Mouse (Mus musculus): Measurements from ENCODE around the gene Gm6583.

Gene Gm6583

DNA sequence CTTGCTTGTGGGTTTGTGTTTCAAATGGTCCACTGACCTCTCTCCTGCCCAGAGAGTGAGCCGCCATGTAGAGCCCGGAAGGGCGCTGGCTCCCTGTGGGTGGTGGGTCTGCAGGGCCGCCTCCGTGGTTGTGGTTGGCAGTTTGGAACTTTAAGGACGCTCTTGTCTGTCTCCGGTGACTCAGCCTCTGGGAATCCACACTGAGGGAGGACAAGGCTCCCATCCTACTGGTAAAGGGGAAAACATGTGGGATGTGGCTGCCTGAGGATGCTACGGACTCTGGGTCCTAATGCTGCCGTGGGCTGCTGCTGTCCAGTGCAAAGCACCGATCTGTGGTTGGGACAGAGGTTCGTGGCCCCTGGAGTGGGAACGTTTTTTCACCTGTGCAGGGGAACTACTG lies 12.1 kb upstream of the Gm6583 start:
- no peak for DNase-seq (ENCODE audit: low spot score in 2 of 2)

DNA sequence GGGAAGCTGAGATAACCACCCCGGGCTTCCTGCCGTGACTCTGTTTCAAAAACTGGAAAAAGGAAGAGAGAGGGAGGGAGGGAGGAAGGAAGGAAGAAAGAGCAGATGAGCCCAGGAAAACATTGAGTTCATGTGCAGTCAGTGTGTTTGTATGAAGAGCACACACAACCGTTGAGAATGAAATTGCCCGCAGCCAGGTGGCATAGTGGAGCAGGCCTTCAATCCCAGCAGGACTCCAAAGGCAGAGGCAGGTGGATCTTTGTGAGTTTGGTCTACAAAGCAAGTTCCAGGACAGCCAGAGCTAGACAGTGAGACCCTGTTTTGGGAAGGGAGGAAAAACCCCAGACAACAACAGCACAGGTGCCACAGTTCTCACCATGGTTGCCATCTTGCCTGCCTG lies 11.5 kb upstream of the Gm6583 start:
- DNase-seq (ENCODE audit: low spot score in 2 of 2) = no peak

DNA sequence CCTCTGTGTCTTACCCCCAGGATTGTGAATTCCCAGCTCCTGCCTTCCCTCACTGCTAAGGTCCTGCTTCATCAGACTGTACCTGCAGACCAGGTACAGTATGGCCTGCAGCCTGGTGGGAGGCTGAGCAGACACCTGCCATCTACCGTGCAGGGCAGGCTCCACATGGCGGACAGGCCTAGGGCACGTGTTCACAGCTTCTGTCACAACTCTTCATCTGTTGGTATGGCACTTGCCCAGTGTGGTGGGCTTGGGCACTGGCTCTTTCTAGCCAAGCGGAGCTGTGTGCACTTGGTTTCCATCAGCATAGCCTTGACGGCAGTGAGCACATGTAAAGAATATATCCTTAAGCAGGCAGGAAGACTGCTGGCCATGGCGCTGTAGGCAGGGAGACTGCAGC lies 11.0 kb upstream of the Gm6583 start:
- DNase-seq (ENCODE audit: low spot score in 2 of 2) = no peak

DNA sequence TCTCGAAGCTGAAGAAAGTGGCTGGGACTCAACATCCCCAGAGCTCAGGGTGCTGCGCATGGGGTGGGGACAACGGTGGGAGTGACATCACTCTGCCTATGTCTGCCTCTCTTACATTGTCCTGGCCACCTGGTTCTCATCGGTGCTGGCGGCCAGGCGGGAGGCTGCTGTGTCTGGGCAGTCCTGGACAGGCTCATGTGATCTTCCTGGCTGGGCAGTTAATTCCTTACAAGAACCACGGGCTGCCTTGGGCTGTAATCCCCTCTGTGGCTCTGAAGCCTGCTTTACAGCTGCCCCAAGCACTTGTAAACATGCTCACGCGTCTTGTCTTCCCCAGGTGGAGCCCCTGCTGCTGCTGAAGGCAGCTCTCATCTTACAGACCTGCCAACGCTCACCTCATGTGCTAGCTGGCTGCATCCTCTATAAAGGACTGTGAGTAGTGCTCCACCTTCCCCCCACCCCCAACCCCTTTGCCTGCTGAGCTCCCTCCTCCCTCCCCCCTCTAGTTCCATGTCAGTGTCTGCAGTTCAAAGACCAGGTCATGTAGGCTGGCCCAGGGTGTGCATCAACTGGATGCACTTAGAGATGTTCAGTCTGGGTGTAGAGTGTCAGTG lies 8.5 kb upstream of the Gm6583 start:
- no peak for DNase-seq (ENCODE audit: low spot score in 2 of 2)

DNA sequence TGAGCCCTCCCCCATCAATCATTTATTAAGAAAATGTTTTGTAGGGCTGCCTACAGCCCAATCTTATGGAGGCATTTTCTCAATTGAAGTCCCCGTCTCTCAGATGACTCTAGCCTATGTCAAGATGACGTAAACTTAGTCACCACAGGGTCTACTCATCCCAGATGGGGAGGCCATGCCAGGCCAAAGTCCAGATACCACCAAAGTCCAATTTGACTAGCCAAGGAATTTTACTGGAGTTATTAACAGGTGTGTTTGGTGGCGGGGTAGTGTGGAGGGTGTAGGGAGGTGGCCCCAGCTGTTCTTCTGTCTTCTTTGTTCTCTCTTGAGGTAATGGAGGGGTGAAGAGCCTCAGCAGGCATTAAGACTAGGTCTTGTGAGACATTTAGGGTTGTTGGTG lies 4.2 kb upstream of the Gm6583 start:
- DNase-seq (ENCODE audit: low spot score in 2 of 2) = no peak

DNA sequence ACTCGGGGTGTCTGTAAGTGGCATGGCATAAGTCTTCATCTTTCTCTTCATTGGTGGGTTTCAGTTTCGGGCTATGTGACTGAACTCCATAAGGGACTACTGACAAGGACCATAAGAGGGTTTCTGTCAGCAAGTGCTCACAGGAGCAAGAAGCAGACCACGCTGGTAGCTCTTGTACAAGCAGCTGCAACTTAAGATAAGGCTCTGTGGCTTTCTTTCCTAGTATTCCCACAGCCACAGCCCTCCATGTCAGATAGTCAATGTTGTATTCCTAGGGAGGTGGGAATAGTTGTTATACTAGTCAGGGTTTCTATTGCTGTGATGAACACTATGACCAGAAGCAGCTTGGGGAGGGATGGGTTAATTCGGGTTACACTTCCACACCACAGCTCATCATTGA lies 3.7 kb upstream of the Gm6583 start:
- no peak for DNase-seq (ENCODE audit: low spot score in 2 of 2)

DNA sequence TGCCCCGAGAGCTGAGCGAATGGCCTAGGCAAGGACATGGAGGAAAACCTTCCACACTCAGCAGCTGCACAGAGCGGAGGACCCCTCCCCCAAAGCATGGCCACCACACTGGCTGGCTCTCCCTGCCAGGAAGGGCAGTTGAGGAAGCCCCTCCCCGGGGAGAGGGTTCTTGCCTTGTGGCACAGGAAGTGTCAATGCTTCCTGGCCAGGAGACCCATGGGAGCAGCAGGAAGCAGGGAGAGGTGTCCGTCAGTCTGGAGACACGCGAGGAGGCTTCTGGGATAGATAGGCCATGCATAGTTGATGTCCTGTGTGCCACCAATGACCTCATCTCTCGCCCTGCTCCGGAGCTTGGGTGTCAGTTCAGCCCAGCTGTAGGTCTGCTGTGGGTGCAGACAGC lies 489 bp upstream of the Gm6583 start:
- no peak for DNase-seq (ENCODE audit: low spot score in 2 of 2)

DNA sequence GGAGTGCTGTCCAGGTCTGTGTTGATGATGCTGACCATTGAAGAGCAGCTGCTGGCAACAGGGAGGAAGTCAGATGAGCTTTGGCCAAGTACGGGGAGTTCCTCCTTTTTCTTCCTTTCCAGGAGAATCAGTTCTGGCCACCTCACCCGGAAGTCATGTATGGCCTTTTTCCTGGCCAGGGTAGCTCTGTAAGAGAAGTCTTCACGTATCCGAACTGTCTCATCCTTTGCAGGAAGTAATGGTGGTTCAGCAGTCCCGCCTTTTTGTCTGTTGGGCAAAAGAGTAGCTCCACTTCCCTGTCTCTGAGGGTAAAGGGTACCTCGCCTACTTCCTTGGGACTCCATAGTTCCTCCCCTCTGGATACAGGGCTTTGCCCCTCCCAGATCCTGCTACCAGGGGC lies 340 bp downstream of the Gm6583 start:
- DNase-seq (ENCODE audit: low spot score in 2 of 2) = no peak

DNA sequence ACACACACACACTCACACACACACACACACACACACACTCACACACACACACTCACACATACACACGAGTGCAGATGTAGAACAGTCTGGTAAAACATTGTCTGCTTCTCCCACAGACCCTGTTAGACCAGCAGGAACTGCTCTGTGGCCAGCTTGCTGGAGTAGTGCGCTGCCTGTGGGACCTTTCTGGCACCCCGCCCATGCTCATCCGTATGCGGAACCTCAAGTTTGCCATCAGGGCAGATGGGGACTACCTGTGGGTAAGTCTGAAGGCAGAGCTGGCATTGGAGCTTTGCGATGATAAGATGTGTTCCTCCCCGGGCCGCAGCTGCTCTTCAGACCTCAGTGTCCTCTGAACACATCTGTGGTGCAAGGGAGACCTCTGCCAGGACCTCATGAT lies 6.7 kb downstream of the Gm6583 start:
- no peak for DNase-seq (ENCODE audit: low spot score in 2 of 2)

DNA sequence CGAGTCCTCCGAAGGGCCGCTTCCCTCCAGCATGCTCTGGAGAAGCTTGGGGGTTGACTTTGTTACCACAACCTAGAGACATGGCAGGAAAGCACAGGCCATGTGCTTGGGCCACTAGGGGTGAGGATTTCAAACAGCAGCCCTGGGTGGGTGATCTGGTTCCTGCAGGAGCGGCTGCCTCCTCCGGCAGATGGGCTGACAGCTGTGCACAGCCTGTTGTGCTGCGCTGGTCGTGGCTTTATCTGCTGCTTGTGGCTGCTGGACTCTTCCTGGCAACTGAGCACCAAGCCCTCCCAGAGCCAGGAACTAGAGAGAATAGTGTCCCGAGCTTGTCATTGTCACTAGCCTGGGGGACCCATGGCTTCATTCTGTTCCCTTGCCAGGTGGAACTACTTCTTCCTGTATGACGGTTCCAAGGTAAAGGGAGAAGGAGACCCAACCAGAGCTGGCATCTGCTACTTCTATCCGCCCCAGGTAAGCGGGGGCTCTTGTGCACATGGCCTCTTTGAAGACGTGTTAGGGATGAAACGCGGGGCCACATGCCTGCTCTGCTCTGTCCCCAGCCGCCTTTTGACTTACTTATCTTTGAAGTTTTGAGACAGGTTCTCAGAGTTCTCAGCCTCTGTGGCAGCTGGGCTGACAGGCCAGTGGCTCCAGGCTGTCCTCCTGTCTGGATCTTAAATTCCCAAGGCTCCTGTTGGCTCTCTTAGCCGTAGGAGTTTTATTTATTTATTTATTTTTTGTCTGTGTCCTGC lies 9.4 kb downstream of the Gm6583 start:
- no peak for DNase-seq (ENCODE audit: low spot score in 2 of 2)

DNA sequence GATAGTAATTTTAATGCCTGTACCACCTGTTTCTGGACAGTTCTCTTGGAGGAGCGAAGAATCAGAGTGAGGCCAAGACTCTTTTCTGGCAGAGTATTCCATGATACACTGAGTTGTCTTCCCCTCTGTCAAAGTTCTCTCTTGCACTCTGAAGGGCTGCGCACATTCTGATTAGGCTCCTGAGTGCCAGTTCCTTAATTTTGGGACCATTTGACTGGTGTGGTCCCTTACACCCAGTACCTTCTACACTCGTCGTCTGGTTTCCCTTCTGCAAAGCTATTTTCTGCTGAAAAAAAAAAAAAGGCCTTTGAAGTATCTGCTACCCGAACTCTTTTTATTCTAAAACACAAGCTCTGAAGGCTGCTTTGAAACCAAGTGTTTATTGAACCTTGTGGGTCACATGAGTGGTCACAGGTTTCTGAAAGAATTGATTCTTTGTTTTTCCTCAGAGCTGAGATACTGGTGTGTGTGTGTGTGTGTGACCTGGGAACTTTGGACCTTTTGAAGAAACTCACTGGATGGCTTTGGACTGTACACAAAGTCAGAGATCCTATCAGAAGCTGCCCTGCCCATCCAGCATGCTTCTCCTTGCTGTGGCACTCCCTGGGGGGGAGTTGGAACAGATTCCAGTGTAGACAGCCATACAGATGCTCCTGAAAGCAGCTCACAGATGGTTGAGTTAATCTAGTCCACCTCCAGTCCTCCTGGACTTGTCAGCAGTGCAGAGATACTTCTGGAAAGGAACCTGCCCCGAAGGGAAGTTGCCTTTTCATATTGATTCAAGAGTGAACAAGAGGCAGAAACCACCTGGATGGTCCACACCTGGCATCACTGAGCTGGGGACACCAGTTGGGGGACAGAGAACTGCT lies 11.5 kb downstream of the Gm6583 start:
- no peak for DNase-seq (ENCODE audit: low spot score in 2 of 2)

DNA sequence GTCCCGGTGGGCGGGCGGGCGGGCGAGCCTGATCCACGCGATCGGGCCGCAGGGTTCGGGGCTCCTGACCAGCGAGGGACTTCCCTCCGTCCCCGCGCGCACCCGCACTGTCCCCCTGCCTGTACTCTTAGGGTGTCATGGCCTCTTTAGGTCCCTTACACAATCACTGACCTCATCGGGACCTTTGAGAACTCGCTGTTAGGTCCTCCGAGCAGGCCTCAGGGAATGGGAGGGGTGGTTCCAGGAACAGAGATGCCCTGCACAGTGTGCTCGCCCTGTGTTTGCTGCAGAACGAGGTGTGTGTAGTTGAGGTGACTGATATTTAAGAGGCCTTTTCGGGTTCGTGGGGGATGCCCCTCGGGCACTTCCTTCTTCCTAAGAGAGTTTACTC lies 12.6 kb downstream of the Gm6583 start:
- DNase-seq (ENCODE audit: low spot score in 2 of 2) = no peak

DNA sequence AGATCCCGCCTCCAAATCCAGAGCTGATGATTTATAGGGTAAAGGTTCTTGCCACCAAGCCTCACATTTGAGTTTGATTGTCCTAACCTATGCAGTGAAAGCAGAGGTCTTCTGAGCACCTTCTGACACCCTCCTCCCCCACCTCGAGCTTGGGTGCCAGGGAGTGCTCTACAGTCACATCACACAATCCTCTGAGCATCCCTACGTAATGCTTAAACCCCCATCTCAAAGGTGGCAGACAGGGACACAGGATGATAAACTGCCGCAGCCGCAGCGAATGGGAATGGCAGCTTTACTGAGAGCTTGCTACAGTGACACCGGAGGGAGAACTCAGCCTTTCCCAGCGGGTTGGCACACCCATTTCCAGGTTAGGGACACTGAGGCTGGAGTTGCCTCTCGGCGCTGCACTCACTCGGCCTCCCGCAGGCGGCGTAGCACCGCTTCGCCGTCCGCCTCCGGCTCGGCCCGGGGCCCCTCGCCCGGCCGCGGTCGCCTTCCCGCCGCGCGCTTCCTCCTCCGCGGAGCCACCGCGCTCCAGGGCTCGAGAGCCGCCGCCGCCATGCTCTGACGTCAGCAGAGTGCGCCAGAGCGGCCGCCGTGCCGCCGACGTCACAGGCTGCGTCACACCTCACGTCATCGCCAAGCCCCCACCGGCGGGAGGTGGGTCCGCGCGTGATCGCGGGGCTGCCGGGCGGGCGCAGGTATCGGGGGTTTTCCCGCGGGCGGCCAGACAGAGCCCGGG lies 13.2 kb downstream of the Gm6583 start, which contains the start of the genes Srrd and Hps4:
Srrd (minus strand) TSS at position 578 of the 742 bp plus-strand sequence.
Hps4 (plus strand) TSS at position 621 of the 742 bp plus-strand sequence.
- peak; percentile 76 to 85 for DNase-seq (ENCODE audit: low spot score in 2 of 2)

DNA sequence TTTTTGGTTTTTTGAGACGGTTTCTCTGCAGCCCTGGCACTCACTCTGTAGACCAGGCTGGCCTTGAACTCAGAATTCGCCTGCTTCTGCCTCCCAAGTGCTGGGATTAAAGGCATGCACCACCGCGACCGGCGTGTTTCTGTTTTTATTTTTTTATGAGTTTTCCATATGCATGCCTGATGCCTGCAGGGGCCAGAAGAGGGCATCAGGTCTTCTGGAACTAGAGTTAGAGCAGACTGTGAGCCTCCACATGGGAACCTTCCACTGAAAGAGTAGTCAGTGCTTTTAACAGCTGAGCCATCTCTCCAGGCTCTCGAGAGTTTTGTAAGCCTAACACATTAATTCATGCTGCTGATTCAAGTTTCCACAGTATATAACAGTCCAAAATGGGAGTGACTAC lies 16.6 kb downstream of the Gm6583 start:
- no peak for DNase-seq (ENCODE audit: low spot score in 2 of 2)

DNA sequence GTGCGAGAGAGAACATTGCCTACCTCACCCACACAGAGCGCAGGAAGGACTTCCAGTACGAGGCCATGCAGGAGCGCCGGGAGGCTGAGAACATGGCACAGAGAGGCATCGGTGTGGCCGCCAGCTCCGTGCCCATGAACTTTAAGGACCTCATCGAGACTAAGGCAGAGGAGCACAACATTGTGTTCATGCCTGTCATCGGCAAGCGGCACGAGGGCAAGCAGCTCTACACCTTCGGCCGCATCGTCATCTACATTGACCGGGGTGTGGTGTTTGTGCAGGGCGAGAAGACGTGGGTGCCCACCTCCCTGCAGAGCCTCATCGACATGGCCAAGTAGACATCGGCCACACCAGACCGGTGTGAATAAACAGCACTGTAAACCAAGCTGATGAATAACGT lies 18.8 kb downstream of the Gm6583 start:
- no peak for DNase-seq (ENCODE audit: low spot score in 2 of 2)

DNA sequence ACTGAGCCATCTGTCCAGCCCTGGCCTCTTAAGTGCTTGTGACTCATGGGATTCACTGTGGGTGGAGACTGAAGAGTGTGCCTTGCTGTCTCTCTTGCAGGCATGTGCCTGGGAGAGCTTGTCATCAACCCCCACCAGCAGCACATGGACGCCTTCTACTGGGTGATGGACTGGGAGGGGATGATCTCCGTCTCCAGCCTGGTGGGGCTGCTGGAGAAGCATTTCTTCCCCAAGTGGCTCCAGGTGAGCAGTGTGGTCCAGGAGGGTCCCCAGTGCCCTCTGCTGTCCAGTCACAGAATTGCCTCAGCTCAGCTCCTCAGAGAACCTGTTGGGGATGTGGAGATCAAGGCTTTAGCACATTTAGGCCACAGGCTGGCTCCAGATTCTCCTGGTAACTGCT lies 20.4 kb downstream of the Gm6583 start:
- DNase-seq (ENCODE audit: low spot score in 2 of 2) = peak in 1 of 2 experiments; percentile 44

DNA sequence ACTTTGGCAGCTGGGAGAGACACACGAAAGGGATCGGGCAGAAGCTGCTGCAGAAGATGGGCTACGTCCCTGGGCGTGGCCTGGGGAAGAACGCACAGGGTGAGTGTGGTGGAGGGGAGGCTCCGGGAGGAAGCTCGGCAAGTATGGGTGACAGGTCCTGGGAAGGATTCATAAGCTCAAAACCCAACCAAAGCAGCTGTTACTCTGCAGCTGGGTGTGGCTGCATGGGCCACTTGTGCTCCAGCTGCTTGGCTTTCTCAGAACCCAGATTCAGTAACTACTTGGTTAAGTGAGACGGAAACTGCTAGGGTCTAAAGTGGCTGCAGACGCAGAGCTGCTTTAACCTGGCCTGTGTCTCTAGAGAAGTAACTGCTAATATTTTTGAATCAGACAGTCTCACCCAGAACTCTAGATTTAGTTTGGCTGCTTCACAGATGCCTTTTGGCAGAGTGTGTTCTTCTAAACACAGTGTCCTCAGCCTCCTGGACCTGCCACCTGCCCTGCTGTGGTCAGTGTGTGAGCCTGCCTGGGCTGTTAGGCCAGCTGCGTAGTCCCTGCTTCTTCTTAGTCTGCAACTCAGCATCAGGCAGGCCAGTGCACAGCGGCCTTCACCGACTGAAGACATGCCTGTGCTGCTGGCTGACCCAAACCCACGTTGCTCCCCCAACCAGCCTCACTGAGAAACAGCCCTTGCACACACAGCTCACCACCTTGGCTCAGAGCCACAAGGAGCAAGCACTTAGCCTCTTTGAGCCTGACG lies 25.8 kb downstream of the Gm6583 start:
- DNase-seq (ENCODE audit: low spot score in 2 of 2) = no peak

DNA sequence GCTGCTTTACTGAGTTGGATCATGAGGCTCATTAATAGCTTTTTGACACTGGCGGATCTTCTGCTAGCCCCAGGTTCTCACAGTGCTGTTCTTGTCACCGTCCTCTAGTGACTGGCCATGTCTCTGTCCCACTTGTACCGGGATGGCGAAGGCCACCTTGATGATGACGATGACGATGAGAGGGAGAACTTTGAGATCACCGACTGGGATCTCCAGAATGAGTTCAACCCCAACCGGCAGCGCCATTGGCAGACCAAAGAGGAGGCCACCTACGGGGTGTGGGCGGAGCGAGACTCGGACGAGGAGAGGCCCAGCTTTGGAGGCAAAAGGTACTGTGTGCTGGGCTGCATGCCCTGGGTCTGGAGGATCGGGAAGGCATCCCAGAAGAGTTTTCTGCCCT lies 28.0 kb downstream of the Gm6583 start:
- no peak for DNase-seq (ENCODE audit: low spot score in 2 of 2)

DNA sequence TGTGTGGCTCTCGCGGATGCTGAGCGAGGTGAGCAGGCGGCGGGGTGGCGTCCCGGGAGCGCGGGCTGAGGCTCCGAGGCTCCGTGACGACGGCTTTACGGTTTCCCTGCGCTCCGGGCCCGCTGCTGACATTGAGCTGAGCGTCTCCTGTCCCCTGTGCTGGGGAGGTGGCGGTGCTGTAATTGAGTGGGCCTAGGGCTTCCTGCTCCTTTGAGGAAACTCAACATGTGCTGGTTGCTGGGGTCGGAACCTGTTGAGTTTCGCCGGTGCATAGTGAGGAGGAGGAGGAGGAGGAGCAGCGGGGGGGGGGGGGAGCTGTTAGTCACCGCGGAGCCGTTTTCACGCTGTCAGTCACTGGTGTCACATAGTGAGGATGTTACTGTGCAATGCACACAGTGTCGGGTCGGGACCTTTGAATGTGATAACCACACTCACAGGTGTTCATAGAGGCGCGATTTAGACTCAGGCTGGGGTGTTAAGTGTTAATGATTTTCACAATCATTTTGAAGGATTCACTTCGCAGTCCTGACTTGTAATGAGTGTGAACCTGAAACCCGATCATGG lies 29.3 kb downstream of the Gm6583 start:
- DNase-seq (ENCODE audit: low spot score in 2 of 2) = no peak

DNA sequence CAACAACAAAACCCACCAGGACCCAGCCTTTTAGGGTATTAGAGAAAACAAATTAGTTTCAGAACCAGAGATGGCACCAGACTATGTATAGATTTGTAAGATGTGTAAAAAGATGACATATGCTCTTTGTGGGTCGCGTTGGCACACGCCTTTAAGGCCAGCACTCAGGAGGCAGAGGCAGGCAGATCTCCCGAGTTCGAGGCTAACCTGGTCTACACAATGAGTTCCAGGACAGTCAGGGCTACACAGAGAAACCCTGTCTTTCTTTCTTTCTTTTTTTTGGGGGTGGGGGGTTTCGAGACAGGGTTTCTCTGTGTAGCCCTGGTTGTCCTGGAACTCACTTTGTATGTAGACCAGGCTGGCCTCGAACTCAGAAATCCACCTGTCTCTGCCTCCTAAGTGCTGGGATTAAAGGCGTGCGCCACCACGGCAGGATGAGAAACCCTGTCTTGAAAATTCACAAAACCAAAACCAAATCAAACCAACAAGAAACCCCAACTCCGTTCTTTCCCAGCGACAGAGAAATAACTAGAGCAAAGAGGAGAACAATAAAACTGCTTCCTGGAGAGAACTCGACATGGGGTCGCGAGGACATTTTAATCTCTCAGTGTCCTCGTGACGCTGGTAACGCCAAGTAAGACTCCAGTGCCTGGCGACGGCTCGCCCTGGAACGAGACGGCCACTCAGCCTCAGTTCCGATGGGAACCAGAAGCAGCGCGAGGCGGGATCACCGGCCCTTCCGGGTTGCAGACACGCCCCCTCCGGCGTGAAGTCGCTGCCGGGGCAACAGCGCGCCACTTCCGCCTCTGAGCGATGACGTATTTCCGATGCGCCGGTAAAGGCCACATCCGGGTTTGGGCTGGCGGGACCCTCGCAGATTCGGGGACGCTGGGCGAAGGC lies 30.0 kb downstream of the Gm6583 start, which contains the start of gene Tfip11:
Tfip11 (plus strand) TSS at position 813 of the 900 bp plus-strand sequence.
- peak; percentile 93 to 96 for DNase-seq (ENCODE audit: low spot score in 2 of 2)
